Mouse (Mus musculus) C2C12 (cell line): ENCODE measurements around the gene Hist1h3f.
"Not testable (repeated sequence)": the region's sequence is repeated elsewhere in the genome, so short reads cannot be mapped to it uniquely, and the experiment has no call there.

Experiments used
- FOSL1 ChIP-seq: IDR thresholded peaks from one replicate; pipeline ENCODE4 v1.8.0; 2011; ENCODE audit warnings: mild to moderate bottlenecking, low read length; ENCODE audit not compliant: poor library complexity, insufficient read depth, severe bottlenecking
- MAX ChIP-seq: IDR thresholded peaks from one replicate; pipeline ENCODE4 v1.6.1; 2011; ENCODE audit warnings: mild to moderate bottlenecking, control low read depth

GRCm38 (mm10) chr13:23591886-23592285 lies 48.0 kb downstream of the Hist1h3f start:
- not testable (repeated sequence) for TF ChIP-seq MAX, FOSL1
